Mouse (Mus musculus): ENCODE results near the gene Sccpdh. TPM values are rescaled to one million over a fixed set of nuclear protein-coding genes. Genes with fewer than 3 reads are reported as not detected.
"Not testable (repeated sequence)": the region's sequence is repeated elsewhere in the genome, so short reads cannot be mapped to it uniquely, and the experiment has no call there.

Gene Sccpdh
- total RNA-seq, 2 experiments from 2014 or later: 56.1 to 61.9 TPM

DNA sequence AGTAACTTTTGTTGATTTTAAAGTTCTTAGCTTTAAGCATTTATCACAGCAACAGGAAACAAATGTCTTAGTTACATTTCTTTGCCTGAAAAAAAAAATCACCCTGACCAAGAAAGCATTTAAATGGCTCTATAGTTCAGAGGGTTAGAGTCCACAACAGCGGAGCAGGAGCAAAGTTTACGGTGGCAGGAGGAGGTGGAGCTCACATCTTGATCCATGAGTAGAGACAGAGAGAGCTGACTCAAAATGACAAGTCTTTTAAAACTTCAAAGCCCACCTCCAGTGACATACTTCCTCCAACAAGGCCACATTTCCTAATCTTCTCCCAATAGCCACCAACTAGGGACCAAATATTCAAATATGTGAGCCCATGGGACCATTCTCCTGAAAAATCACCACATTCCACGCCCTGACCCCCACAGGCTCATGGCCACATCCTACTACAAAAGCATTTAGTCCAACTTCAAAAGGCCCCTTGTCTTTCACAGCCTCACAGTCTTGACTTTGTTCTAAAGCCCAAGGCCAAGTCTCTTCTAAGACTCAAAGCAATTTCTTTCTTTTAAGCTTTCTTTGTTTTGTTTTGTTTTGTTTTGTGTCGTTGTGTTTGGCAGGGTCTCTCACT is 3.6 kb upstream of the Sccpdh start:
- DNase-seq (ENCODE audit: low spot score): no peak

DNA sequence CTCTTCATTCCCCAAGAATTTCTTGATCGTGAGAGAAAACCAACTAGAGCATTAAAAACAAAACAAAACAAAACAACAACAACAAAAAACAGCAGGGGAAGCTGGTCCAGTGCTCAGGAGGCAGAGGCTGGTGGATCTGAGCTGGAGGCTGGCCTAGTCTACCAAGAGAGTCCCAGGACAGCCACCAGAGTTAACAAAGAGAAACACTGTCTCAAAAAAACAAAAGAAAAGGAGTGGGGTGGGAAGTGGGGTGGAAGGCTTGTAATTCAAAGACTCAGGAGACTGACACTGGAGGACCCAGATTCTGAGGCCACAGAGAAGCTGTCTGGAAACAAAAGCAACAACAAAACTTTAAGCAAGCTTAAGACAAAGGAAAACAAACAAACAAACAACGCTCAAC is 1.0 kb upstream of the Sccpdh start:
- intact Hi-C loops (cut with DNase I): no loop called here
- DNase-seq (ENCODE audit: low spot score): no peak

More for the DNA sequence above, 3.6 kb upstream of the Sccpdh start:
- intact Hi-C loops (cut with DNase I): no loop called here

DNA sequence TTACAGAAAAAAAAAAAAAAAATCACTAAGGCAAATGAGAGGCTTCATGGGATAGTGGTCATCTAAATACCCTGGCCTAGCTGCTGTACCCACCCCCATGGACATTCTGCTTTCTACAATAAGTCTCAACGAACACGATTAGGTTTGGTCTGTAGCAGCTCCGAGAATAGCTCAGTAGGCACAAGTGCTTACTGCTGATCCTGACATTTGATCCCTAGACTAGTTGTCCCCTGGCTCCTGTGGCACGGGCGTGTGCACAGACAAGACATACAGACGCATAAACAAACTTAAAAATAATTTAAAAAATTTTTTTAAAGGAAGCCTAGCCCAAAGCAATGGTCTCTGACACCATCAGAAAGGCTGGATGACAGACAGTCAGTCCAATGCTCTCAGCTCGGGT is 560 bp upstream of the Sccpdh start:
- no peak for DNase-seq (ENCODE audit: low spot score)
- intact Hi-C loops (cut with DNase I): no loop called here

DNA sequence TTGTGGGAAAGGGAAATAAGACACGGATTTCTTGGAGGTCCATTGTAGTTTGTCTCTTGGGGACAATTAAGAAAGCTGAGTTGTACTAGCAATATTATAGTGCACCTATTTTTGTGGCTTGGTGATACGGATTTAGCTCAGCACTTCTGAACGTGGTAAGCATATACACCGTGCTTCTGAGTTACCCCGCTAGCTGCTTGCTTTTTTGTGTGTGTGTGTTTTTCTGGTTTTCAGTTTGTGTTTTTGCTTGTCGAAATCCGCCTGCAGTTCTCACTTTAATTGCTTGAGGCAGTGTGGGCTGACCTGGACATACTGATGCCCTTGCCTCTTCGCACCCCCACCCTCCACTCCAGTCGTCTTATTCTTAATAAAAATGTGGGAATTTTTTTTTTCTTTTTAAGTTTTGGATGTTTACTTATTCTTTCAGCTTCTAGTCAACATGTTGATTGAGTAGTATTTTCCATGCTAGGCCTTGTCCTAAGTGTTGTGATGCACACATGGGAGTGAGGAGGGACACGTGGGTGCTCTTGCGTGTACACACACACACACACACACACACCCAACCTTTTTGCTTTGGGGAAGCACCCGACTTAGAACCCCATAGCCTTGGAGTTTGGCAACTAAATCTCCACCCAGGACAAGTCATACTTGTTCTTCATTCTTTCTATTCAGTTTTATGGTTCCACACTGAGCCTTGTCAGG is 977 bp downstream of the Sccpdh start:
- DNase-seq (ENCODE audit: low spot score): no peak
- intact Hi-C loops (cut with DNase I): no loop called here

DNA sequence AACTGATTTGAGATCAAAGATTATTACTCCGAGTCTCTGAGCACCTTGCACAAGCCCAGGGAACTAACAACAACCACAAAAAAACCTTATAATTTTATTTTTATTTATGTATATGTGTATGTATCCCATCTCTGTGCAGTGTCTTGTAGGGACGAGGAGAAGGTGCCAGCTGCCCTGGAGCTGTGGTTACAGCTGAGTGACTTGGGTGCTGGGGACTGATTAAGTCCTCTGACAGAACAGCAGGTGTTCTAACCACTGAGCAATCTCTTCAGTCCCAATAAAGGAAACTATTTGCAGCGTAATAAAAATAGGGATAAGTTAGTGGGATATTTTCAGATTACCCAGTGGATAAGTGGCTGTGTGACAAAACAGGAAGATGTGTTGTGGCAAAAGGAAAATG is 6.3 kb downstream of the Sccpdh start:
- DNase-seq (ENCODE audit: low spot score): no peak
- intact Hi-C loops (cut with DNase I): no loop called here

DNA sequence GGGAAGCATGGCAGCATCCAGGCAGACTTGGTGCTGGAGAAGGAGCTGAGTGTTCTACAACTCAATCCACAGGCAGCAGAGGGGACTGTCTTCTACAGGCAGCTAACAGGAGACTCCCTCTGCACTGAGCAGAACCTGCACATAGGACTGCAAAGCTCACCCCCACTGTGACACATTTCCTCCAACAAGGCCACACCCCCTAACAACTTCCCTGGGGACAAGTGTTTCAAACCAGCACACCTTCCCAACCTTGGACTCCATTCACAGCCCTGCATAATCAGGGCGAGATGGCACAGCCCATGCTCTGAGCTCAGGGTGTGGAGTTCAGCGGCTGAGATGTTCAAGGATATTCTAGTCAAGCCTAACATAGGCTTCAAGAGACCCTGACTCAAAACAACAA is 9.0 kb downstream of the Sccpdh start:
- DNase-seq (ENCODE audit: low spot score): no peak
- intact Hi-C loops (cut with DNase I): no loop called here

DNA sequence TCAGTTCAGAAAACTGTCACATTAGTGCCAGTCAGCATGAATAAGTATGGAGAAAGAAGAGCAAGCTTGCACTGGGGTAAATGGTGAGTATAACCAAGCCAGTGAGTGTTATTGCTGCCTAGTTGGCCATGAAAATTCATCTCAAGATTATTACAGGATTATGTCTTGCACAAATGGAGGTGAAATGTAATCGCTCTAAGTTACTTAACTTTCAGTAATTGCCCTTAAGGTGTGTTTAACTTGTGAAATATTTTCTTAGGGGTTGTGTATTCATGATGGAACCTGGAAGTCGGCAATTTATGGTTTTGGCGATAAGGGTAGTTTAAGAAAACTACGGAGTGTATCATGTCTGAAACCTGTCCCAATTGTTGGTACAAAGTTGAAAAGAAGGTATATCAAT is 11.3 kb downstream of the Sccpdh start:
- intact Hi-C loops (cut with DNase I): no loop called here
- DNase-seq (ENCODE audit: low spot score): no peak

DNA sequence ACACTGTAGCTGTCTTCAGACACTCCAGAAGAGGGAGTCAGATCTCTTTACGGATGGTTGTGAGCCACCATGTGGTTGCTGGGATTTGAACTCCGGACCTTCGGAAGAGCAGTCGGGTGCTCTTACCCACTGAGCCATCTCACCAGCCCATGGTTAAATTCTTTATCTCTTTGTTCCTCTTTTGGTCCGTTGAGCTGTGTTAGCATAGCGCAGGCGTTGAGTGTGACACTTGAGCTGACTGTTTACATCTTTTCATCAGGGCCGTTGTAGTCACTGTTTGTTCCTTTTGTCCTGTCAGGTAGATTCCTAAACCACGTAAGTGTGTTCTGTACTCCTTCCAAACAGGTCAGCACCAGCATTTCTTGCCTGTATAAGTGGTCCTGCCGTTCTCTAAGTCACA is 14.7 kb downstream of the Sccpdh start:
- intact Hi-C loops (cut with DNase I); DNase-seq (ENCODE audit: low spot score): not testable (repeated sequence)

DNA sequence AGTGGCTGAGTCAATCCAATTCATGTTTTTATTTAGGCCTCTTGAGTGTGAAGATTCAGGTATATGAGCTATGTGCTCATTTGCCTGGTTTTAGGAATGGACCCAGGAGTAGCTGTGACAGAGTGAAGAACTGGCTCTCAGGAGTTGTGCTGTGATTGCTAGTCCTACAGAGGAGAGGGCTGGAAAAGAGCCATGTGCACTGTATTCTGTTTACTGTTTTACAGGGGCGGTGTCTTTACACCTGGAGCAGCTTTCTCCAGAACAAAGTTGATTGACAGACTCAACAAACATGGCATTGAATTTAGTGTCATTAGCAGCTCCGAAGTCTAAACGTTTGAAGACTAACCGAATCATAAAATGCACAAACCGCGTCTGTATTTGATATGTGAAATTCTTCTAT is 18.3 kb downstream of the Sccpdh start:
- DNase-seq (ENCODE audit: low spot score): no peak
- intact Hi-C loops (cut with DNase I): no loop called here

DNA sequence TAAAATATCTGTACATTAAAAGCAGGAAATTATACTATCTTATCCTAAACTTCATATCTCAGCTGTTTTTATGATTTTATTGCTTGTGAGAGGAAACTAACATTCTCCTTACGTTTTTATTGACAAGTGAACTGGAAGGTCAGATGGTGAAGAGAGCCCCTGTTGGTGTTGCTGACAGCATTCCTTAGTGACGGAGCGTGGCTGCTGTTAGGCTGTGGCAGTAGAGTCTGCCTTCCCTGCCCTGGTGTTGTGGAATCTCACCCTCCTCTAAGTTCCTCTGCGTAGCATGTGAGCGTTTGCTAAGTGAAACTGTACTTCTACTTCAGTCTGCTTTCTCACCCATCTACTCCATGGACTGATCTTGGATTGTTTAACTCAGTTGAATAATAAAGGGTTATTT is 18.8 kb downstream of the Sccpdh start:
- no peak for DNase-seq (ENCODE audit: low spot score)
- intact Hi-C loops (cut with DNase I): no loop called here

DNA sequence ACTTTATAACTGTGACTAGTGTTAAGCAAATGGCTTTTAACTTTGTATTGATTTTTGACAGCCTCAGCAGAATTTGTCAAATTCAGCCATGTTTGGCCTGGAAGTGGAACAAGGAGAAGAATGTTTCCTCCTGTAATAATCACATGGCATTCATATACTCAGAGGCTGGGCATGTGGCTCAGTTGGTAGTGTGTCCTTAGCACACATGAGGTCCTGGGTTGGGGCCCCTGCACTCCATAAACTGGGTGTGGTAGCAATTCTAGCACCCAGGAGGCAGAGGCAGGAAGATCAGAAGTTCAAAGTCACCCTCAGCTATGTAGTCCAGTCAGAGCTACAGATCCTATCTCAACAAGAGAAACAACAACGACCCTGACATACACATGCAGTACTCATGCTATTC is 19.3 kb downstream of the Sccpdh start:
- DNase-seq (ENCODE audit: low spot score): no peak

DNA sequence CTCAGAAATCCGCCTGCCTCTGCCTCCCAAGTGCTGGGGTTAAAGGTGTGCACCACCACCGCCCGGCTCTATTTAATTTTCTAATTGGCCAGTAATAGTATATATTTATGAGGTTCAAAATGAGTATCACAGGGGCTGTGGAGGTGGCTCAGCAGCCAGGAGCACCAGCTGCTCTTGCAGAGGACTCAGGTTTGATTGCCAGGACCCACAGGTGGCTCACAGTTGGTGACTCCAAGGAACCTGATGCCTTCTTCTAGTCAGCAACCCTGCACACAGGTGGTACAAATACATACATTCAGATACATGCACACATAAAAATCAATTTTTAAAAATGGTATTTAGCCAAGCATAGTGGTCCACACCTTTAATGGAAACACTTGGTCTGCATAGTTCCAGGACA is 20.0 kb downstream of the Sccpdh start:
- intact Hi-C loops (cut with DNase I): no loop called here
- DNase-seq (ENCODE audit: low spot score): no peak

More for the DNA sequence above, 19.3 kb downstream of the Sccpdh start:
- intact Hi-C loops (cut with DNase I): no loop called here

DNA sequence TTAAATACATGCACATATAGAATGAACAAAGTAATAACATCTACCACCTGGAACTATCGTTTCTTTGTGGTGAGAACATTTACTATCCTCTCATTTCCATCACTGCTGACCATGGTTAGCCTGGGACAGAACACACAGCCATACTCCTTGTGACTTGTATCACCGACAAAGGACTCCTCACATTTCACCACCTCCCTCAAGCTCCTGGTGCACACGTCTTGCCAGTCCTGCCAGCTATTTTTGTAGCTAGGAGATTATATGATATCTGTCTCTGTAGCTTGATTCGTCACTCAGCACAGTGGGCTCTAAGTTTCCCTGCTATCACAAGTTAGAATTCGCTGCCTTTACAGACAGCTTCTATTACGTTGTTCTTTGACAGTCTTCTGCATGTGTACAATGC is 20.4 kb downstream of the Sccpdh start:
- intact Hi-C loops (cut with DNase I): no loop called here
- no peak for DNase-seq (ENCODE audit: low spot score)

DNA sequence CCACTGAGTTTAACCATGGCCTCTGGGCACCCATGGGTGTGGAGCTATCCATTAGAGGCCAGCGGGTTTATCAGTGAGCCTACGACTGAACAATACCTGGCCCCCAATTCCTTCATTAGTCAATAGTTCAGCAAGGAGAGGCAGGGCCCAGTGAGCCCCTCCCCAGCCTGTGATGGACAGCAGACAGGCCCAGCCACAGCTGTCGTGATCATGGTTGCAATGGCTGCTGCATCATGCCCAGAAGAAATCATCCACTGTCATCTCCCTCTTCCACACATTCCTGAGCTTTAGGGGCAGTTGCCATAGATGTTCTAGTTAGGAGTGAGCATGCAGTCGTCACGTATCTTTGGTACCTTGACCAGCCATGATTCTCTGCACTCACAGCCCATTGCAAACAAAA is 20.9 kb downstream of the Sccpdh start:
- intact Hi-C loops (cut with DNase I): no loop called here
- DNase-seq (ENCODE audit: low spot score): no peak

DNA sequence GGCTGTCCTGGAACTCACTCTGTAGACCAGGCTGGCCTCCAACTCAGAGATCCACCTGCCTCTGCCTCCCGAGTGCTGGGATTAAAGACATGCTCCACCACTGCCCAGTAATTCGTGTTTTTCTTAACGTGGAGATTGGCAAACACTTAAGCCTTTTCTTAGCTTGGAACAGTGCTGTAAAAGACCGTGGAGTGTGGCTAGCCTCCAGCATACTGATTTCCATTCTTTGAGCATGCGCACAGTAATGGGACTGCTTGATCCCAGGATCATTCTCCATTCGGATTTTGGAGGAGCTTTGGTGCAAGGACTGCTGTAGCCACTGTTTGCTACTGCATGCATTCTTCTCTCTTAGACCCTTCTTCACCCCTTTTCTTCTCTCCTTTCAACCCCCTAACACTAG is 21.5 kb downstream of the Sccpdh start:
- intact Hi-C loops (cut with DNase I): no loop called here
- DNase-seq (ENCODE audit: low spot score): no peak

DNA sequence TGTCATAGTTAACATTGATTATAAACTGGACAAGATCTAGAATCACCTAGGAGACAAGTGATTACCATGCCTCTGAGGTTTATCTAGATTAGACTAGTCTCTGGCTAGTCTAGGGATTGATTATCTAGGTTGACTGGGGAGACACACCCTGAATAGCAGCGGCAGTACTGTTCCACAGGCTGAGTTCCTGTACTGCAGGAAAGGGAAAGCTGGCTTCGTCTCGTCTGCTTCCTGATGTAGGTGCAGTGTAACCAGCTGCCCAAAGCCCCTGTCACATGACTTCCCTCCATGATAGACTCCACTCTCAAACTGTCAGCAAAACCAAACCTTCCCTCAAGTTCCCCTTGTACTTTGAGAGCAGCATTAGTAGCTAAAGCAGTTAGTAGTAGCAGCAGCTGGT is 36.1 kb downstream of the Sccpdh start:
- DNase-seq (ENCODE audit: low spot score): no peak
- intact Hi-C loops (cut with DNase I): no loop called here

DNA sequence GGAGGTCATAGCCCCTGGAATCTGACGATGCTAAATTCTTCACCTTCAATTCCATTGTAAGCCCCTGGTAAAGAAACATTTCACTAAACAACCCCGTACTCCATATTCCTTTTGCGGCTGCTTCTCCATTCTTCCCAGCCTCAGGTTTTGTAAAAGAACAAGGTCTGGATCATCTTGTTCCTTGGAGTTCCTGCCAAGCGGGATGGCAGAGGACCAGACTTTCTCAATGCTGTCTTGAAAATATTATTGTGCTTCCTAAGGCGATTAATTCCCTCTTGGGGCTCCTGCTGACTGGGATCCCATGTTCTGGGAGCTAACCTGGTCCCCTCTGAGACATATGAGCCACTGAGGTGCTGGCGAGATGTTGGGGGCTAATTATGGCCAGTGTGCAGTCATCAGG is 37.1 kb downstream of the Sccpdh start:
- intact Hi-C loops (cut with DNase I): no loop called here
- DNase-seq (ENCODE audit: low spot score): no peak

DNA sequence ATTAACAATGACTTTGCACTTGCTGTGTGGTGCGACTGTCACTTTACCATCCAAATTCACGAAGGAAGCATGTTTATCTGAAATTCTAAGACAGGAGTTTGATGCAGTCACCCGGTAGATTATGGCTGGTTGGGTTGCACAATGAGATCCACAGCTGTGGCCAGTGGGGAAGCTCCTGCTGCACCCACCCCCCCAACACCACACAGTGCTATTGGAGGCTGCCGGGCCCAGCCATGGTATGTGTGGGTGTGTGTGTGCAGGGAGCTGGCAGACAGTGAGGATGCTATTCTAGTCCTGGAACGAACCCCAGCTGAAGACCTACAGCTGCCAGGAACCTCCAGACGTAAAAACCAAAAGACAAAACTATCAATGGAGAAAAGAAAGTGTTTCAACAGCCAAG is 41.4 kb downstream of the Sccpdh start:
- intact Hi-C loops (cut with DNase I): no loop called here
- DNase-seq (ENCODE audit: low spot score): peak; percentile 9

DNA sequence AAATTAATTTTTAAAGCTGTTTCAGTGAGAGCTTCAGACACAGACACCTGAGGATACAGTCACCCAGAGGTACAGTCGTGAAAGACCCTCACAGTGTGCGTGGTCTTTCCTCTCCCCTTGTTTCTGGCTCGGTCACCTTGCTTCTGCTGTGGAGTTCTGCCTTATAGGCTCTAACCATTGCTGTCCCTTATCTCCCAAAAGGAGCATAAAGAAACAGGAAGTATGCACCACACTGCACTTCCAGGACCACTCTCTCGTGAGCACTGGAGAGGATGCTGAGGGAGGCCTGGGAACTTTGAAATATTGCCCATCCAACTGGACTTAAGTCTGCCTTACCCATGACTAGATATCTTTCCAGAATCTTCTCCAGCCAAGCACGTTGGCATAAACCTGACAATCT is 42.7 kb downstream of the Sccpdh start:
- no peak for DNase-seq (ENCODE audit: low spot score)
- intact Hi-C loops (cut with DNase I): no loop called here

DNA sequence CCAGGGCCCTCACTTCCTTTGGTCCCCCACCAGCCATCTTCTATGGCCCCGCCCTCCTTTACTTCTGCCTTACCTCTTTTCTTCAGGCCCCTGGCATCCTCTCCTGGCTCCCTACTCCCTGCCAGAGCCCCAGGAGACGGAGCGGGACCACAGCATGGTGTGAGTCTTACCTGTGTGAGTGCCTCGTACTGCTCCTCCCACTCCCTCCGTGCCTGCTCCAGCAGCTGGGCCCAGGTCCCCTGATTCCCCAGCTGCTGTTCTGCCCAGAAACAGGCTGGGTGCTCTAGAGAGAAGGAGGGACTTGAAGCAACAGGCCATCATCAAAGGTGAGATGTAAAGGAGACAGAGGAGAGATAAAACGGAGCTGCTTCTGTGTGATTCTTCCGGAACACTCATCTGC is 44.6 kb downstream of the Sccpdh start:
- DNase-seq (ENCODE audit: low spot score): no peak
- intact Hi-C loops (cut with DNase I): no loop called here

DNA sequence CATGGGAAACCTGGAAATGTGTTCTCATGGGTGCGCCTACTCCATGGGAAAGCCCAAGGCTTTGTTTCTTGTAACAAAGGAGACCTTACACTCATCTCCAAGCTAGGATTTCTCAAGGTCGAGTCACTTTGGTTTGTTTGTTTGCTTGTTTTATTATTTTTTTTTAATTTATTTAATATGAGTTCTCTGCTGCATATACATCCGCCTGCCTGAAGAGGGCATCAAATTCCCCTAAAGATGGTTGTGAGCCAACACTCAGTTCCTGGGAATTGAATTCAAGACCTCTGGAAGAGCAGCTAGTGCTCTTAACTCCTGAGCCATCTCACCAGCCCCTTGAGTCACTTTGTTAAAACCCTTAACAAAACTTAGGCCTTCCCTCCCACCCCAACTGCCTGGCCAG is 45.4 kb downstream of the Sccpdh start:
- intact Hi-C loops (cut with DNase I): no loop called here
- DNase-seq (ENCODE audit: low spot score): no peak

DNA sequence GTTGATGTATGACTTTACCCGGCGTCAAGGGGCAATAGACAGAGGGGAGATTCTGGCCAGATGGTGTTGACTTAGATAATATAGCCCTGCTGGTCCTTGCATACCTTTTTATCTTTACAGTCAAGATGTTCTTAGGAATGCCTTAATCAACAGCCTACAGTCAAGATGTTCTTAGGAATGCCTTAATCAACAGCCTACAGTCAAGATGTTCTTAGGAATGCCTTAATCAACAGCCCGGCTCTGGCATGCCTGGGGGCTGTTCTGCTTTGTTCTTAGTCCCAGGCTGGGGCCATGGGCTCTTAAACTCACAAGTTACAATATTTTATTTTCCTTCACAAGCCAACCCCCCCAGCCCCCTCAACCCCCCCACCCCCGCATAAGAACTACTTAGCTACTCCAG is 47.3 kb downstream of the Sccpdh start:
- intact Hi-C loops (cut with DNase I); DNase-seq (ENCODE audit: low spot score): not testable (repeated sequence)
